Mouse (Mus musculus): ENCODE results near the gene Synpo2. TPM values are rescaled to one million over a fixed set of nuclear protein-coding genes. Genes with fewer than 3 reads are reported as not detected.

Gene Synpo2
- total and polyA plus RNA-seq, 2 experiments from 2014 or later, result 1.6 to 2.5 TPM

DNA sequence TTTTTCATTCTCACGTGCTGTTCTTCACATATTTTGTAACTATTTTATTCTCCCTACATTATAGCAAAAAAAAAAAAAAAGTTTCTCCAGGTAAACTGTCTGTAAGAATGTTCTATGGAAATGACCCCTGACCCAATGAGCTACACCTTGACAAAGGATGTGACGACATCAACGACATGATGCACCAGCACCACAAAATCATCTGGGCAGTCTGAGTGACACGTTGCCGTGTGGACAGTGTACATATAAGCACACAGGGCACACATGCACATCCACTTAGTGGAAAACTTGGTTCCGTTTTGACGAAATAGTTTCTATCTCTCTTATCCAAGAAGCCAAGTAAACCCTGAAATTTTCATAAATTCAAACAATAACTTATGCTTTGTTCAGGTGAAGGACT is 30.5 kb downstream of the Synpo2 start:
- no peak for TF ChIP-seq CTCF (IDR thresholded peaks at IDR 0.05; ENCODE audit: low read depth)
- Histone ChIP-seq H3K4me2 (ENCODE audit: low read depth) (no peak overlapping the region), H3K27me3 (ENCODE audit: insufficient read depth, low read length) (no peaks in the 10 kb centered on the region), H3K4me1 (ENCODE audit: insufficient read depth) (no peaks in the 10 kb centered on the region), H3K9me3 (ENCODE audit: low read length) (no peaks in the 10 kb centered on the region), H3K9ac (no peak overlapping the region), H3K36me3 (ENCODE audit: insufficient read depth) (no peaks in the 10 kb centered on the region), H3K4me3 (ENCODE audit: low read depth, low read length) (no peak overlapping the region), H3K27ac (ENCODE audit: low read depth, low read length) (no peak overlapping the region)
- ATAC-seq, result no peak
- 90% methylated on average over 7 of the region's 7 CpGs for WGBS
- no peak for DNase-seq

DNA sequence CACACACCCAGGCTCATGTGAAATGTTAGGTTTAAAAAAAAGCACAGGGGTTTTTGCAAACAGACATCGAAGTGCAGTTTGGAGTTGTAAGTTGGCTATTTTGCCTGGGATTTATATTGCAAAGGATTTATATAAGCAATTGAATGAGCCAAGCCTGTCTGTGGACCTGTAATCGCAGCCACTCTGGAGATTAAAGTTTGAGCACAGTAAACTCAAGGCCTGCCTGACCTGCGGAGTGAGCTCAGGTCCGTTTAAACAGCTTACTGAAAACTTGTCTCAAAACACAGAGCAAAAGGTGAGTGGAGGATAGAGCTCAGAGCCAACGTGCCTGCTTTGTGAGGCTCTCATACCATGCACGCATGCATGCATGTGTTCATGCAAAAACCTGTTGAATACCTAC is 30.9 kb downstream of the Synpo2 start:
- no peaks in the 10 kb centered on the region for H3K36me3 ChIP-seq (ENCODE audit: insufficient read depth)
- no peaks in the 10 kb centered on the region for H3K9me3 ChIP-seq (ENCODE audit: low read length)
- DNase-seq (no peak), ATAC-seq (no peak)
- H3K27ac ChIP-seq (ENCODE audit: low read depth, low read length), result no peak overlapping the region
- no peak overlapping the region for H3K9ac ChIP-seq
- no peak for TF ChIP-seq CTCF (IDR thresholded peaks at IDR 0.05; ENCODE audit: low read depth)
- WGBS, result 68% methylated on average over 6 of the region's 6 CpGs
- H3K4me2 ChIP-seq (ENCODE audit: low read depth), result no peak overlapping the region
- no peaks in the 10 kb centered on the region for H3K27me3 ChIP-seq (ENCODE audit: insufficient read depth, low read length)
- H3K4me1 ChIP-seq (ENCODE audit: insufficient read depth), result no peaks in the 10 kb centered on the region
- no peak overlapping the region for H3K4me3 ChIP-seq (ENCODE audit: low read depth, low read length)

DNA sequence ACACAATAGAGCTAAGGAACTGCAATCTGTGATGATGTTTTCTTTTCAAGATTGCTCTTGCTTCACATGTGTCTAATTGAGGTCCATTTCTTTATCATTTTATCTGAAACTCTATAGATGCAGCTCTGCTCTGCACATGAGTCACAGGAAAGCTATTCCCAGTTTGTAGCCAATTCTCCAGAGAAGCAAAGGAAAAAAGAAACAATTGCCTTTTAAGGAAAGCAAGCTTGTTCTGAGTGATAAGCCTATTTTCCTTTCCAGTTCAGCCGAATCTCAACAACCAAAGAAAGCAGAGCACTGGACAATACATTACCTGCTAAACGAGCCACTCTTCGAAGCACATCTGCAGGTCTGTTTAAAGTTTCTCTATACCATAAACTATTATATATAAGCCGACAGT is 31.3 kb downstream of the Synpo2 start:
- 30% methylated on average over 4 of the region's 4 CpGs for WGBS
- no peak for ATAC-seq
- DNase-seq, result no peak

DNA sequence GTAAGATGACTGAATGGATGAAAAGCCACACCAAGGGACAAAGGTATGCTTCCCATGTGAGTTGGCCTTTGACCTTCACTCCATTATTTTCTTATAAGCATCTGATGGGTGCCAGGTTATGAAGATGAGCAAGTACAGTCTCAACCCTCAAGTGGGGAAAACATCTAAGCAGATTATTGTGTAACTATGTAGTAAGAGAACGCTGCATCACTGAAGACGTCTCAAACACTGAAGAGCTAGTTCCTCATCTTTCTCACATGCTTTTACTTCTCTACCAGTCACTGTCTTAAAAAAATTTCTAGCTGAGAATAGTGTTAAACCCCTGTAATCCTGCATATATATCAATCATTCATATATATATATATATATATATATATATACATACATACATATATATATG is 34.2 kb downstream of the Synpo2 start:
- WGBS, result 93% methylated on average over 2 of the region's 2 CpGs
- no peak overlapping the region for H3K4me2 ChIP-seq (ENCODE audit: low read depth)

More for the DNA sequence above, 31.3 kb downstream of the Synpo2 start:
- H3K27me3 ChIP-seq (ENCODE audit: insufficient read depth, low read length), result no peaks in the 10 kb centered on the region
- no peak overlapping the region for H3K4me3 ChIP-seq (ENCODE audit: low read depth, low read length)
- no peaks in the 10 kb centered on the region for H3K9me3 ChIP-seq (ENCODE audit: low read length)
- TF ChIP-seq CTCF (IDR thresholded peaks at IDR 0.05; ENCODE audit: low read depth), result no peak
- H3K9ac ChIP-seq, result no peak overlapping the region
- no peaks in the 10 kb centered on the region for H3K4me1 ChIP-seq (ENCODE audit: insufficient read depth)
- no peak overlapping the region for H3K4me2 ChIP-seq (ENCODE audit: low read depth)
- H3K36me3 ChIP-seq (ENCODE audit: insufficient read depth), result no peaks in the 10 kb centered on the region
- H3K27ac ChIP-seq (ENCODE audit: low read depth, low read length), result no peak overlapping the region

DNA sequence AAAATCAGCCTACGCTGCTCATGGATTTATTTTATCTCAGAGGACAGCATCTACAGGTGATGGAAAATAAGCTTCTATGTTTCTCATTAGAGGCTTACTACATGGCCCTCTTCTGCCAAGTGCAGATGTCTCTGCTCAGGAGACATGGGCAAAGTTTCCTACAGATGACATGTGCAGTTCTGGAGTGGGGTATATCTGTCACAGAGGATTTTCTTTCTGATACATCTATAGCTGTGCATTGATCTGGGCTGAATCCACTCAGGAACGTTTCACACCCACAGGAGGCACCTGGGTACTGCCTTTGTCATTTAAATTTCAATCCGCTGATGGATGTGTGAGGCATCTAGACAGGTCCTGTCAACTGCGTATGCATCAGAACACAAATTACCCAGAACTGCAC is 42.2 kb downstream of the Synpo2 start:
- ATAC-seq (peak; percentile 40; the same call in 1 of the 2 replicates), DNase-seq (no peak)
- TF ChIP-seq CTCF (IDR thresholded peaks at IDR 0.05; ENCODE audit: low read depth), result no peak
- H3K9me3 ChIP-seq (ENCODE audit: low read length), result no peaks in the 10 kb centered on the region
- no peak overlapping the region for H3K9ac ChIP-seq
- H3K36me3 ChIP-seq (ENCODE audit: insufficient read depth), result no peaks in the 10 kb centered on the region
- no peak overlapping the region for H3K27ac ChIP-seq (ENCODE audit: low read depth, low read length)
- 71% methylated on average over 4 of the region's 4 CpGs for WGBS
- H3K4me3 ChIP-seq (ENCODE audit: low read depth, low read length), result no peak overlapping the region
- no peaks in the 10 kb centered on the region for H3K27me3 ChIP-seq (ENCODE audit: insufficient read depth, low read length)
- no peak overlapping the region for H3K4me2 ChIP-seq (ENCODE audit: low read depth)
- no peaks in the 10 kb centered on the region for H3K4me1 ChIP-seq (ENCODE audit: insufficient read depth)

More for the DNA sequence above, 34.2 kb downstream of the Synpo2 start:
- ATAC-seq, result no peak
- Histone ChIP-seq H3K36me3 (ENCODE audit: insufficient read depth) (no peaks in the 10 kb centered on the region), H3K4me3 (ENCODE audit: low read depth, low read length) (no peak overlapping the region), H3K4me1 (ENCODE audit: insufficient read depth) (no peaks in the 10 kb centered on the region), H3K9ac (no peak overlapping the region), H3K9me3 (ENCODE audit: low read length) (no peaks in the 10 kb centered on the region), H3K27ac (ENCODE audit: low read depth, low read length) (no peak overlapping the region), H3K27me3 (ENCODE audit: insufficient read depth, low read length) (no peaks in the 10 kb centered on the region)
- DNase-seq, result no peak
- TF ChIP-seq CTCF (IDR thresholded peaks at IDR 0.05; ENCODE audit: low read depth), result no peak

DNA sequence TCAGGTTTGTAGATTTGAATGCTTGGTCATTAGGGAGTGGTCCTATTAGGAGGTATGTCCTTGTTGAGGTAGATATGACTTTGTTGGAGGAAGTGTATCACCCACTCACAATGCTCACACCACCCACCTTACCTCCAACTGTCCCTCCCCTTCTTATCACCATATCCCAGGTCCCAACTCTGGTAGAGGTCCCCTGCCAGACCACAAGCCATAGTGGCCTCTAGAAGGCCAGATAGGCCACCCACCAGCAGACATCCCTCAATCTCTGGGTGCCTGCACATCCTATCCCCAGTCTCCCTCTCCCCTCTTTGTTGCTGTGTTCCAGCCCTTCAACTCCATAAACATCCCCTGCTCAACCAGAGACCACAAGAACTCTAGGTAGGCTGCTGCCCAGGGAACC is 44.3 kb downstream of the Synpo2 start:
- no peak overlapping the region for H3K27ac ChIP-seq (ENCODE audit: low read depth, low read length)
- DNase-seq, result no peak
- H3K27me3 ChIP-seq (ENCODE audit: insufficient read depth, low read length), result no peaks in the 10 kb centered on the region
- H3K4me2 ChIP-seq (ENCODE audit: low read depth), result no peak overlapping the region
- H3K36me3 ChIP-seq (ENCODE audit: insufficient read depth), result no peaks in the 10 kb centered on the region
- no peak overlapping the region for H3K4me3 ChIP-seq (ENCODE audit: low read depth, low read length)
- no peak overlapping the region for H3K9ac ChIP-seq
- TF ChIP-seq CTCF (IDR thresholded peaks at IDR 0.05; ENCODE audit: low read depth), result no peak
- no peak for ATAC-seq
- no peaks in the 10 kb centered on the region for H3K9me3 ChIP-seq (ENCODE audit: low read length)
- no peaks in the 10 kb centered on the region for H3K4me1 ChIP-seq (ENCODE audit: insufficient read depth)

DNA sequence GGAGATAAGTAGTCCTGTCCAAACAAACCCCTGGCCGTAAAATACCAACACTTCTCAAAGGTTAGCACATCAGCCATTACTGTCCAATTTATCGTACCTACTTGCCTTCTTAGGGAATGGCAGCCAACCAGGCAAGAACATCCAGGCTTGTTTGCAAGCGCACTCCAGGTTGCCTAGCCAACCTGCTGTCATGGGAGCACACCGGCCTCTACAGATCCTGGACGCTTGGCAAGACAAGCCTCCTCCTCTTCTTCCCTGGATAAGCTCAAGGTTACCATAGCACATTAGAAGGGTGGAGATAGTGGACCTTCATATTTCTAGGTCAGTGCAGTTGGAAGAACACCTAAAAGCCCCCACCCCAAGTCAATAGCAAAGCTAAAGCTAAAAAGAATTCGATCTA is 45.6 kb downstream of the Synpo2 start:
- DNase-seq, result no peak
- ATAC-seq, result no peak

DNA sequence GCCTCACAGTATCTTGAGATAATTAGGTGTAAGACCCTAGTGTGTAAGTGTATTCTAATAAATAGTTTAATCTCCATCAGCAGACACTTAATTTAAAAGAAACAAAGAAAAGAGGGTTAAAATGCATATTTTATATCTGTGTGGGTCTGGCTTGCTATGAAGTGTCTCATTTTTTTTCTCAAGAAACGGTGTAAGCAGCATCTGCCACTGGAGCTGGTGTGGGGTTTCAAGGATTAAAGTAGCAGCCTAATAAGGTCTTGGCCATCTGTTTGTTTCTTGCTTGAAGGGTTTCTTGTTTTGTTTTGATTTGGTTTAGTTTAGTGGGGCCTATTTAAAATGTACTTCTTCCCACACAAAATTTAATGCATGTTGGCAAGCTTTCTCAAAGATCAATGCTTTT is 46.1 kb downstream of the Synpo2 start:
- Histone ChIP-seq H3K4me2 (ENCODE audit: low read depth) (no peak overlapping the region), H3K4me3 (ENCODE audit: low read depth, low read length) (no peak overlapping the region), H3K4me1 (ENCODE audit: insufficient read depth) (no peaks in the 10 kb centered on the region), H3K9me3 (ENCODE audit: low read length) (no peaks in the 10 kb centered on the region), H3K9ac (no peak overlapping the region), H3K36me3 (ENCODE audit: insufficient read depth) (no peaks in the 10 kb centered on the region), H3K27me3 (ENCODE audit: insufficient read depth, low read length) (no peaks in the 10 kb centered on the region), H3K27ac (ENCODE audit: low read depth, low read length) (no peak overlapping the region)
- WGBS, result 22% methylated on average over 1 of the region's 1 CpGs
- ATAC-seq (no peak), DNase-seq (no peak)
- TF ChIP-seq CTCF (IDR thresholded peaks at IDR 0.05; ENCODE audit: low read depth), result no peak

More for the DNA sequence above, 45.6 kb downstream of the Synpo2 start:
- no peak for TF ChIP-seq CTCF (IDR thresholded peaks at IDR 0.05; ENCODE audit: low read depth)
- Histone ChIP-seq H3K4me3 (ENCODE audit: low read depth, low read length) (no peak overlapping the region), H3K4me1 (ENCODE audit: insufficient read depth) (no peaks in the 10 kb centered on the region), H3K9me3 (ENCODE audit: low read length) (no peaks in the 10 kb centered on the region), H3K4me2 (ENCODE audit: low read depth) (no peak overlapping the region), H3K36me3 (ENCODE audit: insufficient read depth) (no peaks in the 10 kb centered on the region), H3K9ac (no peak overlapping the region), H3K27me3 (ENCODE audit: insufficient read depth, low read length) (no peaks in the 10 kb centered on the region), H3K27ac (ENCODE audit: low read depth, low read length) (no peak overlapping the region)
- 57% methylated on average over 6 of the region's 6 CpGs for WGBS
